Mouse (Mus musculus): Measurements from ENCODE around the gene Slc4a8. TPM values are rescaled to one million over a fixed set of nuclear protein-coding genes. Genes with fewer than 3 reads are reported as not detected.

Slc4a8 gene
- 38.7 TPM in 1 of 2 replicates, not detected in the other for polyA plus RNA-seq (2012; ENCODE audit: insufficient read depth, insufficient read length, low replicate concordance, missing spikeins)

DNA sequence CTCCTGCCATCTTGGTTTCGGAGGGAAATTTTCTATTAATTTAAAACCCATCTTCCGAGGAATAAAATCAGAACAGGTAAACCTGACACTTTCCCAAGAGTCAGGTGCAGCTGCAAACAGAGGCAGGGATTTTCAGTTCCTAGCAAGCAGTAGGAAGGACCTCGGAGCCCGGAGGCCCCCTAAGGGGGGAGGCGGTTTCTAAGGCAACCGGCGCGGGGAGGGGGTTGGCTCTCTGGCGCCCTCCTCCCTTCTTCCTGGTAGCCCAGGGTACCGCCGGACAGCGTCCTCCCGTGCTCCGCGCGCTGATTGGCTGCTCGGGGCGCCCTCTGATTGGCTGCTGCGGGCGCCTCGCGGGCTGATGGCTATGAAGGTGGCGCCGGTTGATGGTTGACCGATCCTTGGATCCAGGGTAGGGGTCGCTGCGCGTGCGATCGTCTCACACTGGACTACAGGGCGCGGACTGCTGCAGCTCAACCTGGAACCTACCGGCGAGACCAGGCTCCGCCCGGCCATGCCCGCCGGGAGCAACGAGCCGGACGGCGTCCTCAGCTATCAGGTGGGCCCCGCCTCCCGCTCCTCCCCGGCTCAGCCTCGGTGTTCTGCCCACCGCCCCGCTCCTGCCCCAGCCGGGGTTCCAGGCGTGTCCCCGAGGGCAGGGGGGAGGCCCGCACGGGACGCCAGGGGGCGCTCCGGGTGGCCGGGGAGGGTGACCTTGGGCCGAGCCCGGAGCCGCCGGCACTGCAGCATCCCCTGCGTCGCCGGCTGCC, at the start of gene Slc4a8:
Gene Slc4a8 (plus strand): TSS at position 329 of the 767 bp plus-strand sequence.
- TF ChIP-seq CTCF (IDR thresholded peaks at IDR 0.05; ENCODE audit: insufficient read depth, low read depth, low read length) (peak; percentile 62), POLR2A (IDR thresholded peaks at IDR 0.05; ENCODE audit: insufficient read depth, low read depth, low read length) (peak; percentile 63; the same call in 1 of the 2 replicates)
- peak within 1 kb of the TSS; percentile 76 for H3K4me3 ChIP-seq (ENCODE audit: insufficient read depth, low read depth, low read length)
- peak within 1 kb of the TSS; percentile 61 for H3K27ac ChIP-seq (ENCODE audit: insufficient read depth, low read depth, low read length)
- H3K4me1 ChIP-seq (ENCODE audit: control insufficient read depth, insufficient read depth, low read length) = peaks cover 20% of the 10 kb centered on the region
- under 1% methylated on average over 64 of the region's 64 CpGs for WGBS

- 89% methylated on average over 8 of the region's 8 CpGs for WGBS
- TF ChIP-seq CTCF (IDR thresholded peaks at IDR 0.05; ENCODE audit: insufficient read depth, low read depth, low read length) = no peak
- Histone ChIP-seq H3K27ac (ENCODE audit: insufficient read depth, low read depth, low read length) (no peak overlapping the region), H3K4me3 (ENCODE audit: insufficient read depth, low read depth, low read length) (no peak overlapping the region), H3K4me1 (ENCODE audit: control insufficient read depth, insufficient read depth, low read length) (no peaks in the 10 kb centered on the region)
Measured at GRCm38 (mm10) chr15:100714470-100714869, 47.1 kb upstream of the Slc4a8 start.

- no peaks in the 10 kb centered on the region for H3K4me1 ChIP-seq (ENCODE audit: control insufficient read depth, insufficient read depth, low read length)
- no peak overlapping the region for H3K4me3 ChIP-seq (ENCODE audit: insufficient read depth, low read depth, low read length)
- TF ChIP-seq CTCF (IDR thresholded peaks at IDR 0.05; ENCODE audit: insufficient read depth, low read depth, low read length) (no peak), POLR2A (IDR thresholded peaks at IDR 0.05; ENCODE audit: insufficient read depth, low read depth, low read length) (no peak)
- 63% methylated on average over 9 of the region's 9 CpGs for WGBS
- H3K27ac ChIP-seq (ENCODE audit: insufficient read depth, low read depth, low read length) = no peak overlapping the region
Measured at GRCm38 (mm10) chr15:100715399-100715993, 46.1 kb upstream of the Slc4a8 start.

GRCm38 (mm10) chr15:100717933-100718332, 43.6 kb upstream of the Slc4a8 start:
- TF ChIP-seq CTCF (IDR thresholded peaks at IDR 0.05; ENCODE audit: insufficient read depth, low read depth, low read length) (no peak), POLR2A (IDR thresholded peaks at IDR 0.05; ENCODE audit: insufficient read depth, low read depth, low read length) (no peak)
- H3K4me3 ChIP-seq (ENCODE audit: insufficient read depth, low read depth, low read length) = no peak overlapping the region
- no peak overlapping the region for H3K27ac ChIP-seq (ENCODE audit: insufficient read depth, low read depth, low read length)
- WGBS = 88% methylated on average over 6 of the region's 6 CpGs
- no peaks in the 10 kb centered on the region for H3K4me1 ChIP-seq (ENCODE audit: control insufficient read depth, insufficient read depth, low read length)

DNA sequence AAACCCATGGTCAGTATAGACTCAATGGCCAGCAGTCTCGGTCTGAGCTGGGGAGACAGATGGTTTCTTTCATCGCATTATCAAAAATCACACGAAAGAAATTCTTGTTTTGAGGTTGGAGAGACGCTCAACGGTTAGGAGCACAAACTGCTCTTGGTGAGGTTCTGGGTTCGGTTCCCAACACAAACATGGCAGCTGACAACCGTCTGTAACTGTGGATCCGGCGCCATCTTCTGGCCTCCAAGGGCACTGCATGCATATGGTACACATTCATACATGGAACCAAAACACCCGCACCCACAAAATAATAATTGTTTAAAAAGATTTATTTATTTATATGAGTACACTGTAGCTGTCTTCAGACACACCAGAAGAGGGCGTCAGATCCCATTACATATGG, 43.0 kb upstream of the Slc4a8 start:
- 86% methylated on average over 11 of the region's 11 CpGs for WGBS
- Histone ChIP-seq H3K4me1 (ENCODE audit: control insufficient read depth, insufficient read depth, low read length) (no peaks in the 10 kb centered on the region), H3K4me3 (ENCODE audit: insufficient read depth, low read depth, low read length) (no peak overlapping the region), H3K27ac (ENCODE audit: insufficient read depth, low read depth, low read length) (no peak overlapping the region)
- no peak for TF ChIP-seq CTCF (IDR thresholded peaks at IDR 0.05; ENCODE audit: insufficient read depth, low read depth, low read length)
- TF ChIP-seq POLR2A (IDR thresholded peaks at IDR 0.05; ENCODE audit: insufficient read depth, low read depth, low read length) = no peak

DNA sequence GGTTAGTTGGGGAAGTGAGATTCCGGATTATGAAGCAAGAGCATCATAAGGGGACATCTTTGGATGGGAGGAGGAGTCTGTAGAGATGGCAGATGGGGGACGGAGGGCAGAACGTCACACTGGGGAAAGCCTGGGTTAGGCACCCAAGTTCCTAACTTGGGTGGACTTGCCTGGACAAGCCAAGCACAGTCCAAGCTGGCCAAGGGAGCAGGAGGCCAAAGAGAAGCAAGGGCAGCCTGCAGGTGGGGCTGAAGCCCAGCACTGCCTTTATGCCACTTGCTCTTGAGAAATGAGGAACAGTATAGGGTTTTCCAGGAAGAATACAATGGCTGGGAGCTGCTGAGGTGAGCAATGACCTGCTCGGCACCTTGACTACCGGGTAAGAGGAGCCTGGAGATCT, 42.3 kb upstream of the Slc4a8 start:
- WGBS = 93% methylated on average over 5 of the region's 5 CpGs
- no peak overlapping the region for H3K4me3 ChIP-seq (ENCODE audit: insufficient read depth, low read depth, low read length)
- no peaks in the 10 kb centered on the region for H3K4me1 ChIP-seq (ENCODE audit: control insufficient read depth, insufficient read depth, low read length)
- no peak overlapping the region for H3K27ac ChIP-seq (ENCODE audit: insufficient read depth, low read depth, low read length)
- no peak for TF ChIP-seq POLR2A (IDR thresholded peaks at IDR 0.05; ENCODE audit: insufficient read depth, low read depth, low read length)
- no peak for TF ChIP-seq CTCF (IDR thresholded peaks at IDR 0.05; ENCODE audit: insufficient read depth, low read depth, low read length)

GRCm38 (mm10) chr15:100720066-100720465, 41.5 kb upstream of the Slc4a8 start:
- WGBS = 88% methylated on average over 10 of the region's 10 CpGs
- Histone ChIP-seq H3K27ac (ENCODE audit: insufficient read depth, low read depth, low read length) (no peak overlapping the region), H3K4me1 (ENCODE audit: control insufficient read depth, insufficient read depth, low read length) (no peaks in the 10 kb centered on the region), H3K4me3 (ENCODE audit: insufficient read depth, low read depth, low read length) (no peak overlapping the region)
- no peak for TF ChIP-seq CTCF (IDR thresholded peaks at IDR 0.05; ENCODE audit: insufficient read depth, low read depth, low read length)

DNA sequence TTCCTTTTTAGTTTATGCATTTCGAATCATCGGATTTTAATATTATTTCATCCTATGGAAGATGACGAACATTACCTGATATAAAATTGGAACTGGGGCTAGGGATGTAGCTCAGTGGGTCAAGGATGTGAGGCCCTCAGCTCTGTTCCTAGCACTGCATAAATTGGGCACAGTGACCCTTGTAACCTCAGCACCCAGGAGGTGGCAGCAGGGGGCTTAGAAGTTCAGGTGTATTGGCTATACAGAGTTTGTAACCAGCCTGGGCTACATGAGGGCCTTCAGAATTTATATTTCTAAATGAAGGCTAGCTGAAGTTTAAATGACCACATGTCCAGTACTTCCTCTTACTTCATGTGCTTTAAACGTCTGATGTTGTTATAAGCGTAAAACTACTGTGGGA, 40.1 kb upstream of the Slc4a8 start:
- H3K4me1 ChIP-seq (ENCODE audit: control insufficient read depth, insufficient read depth, low read length) = no peaks in the 10 kb centered on the region
- TF ChIP-seq CTCF (IDR thresholded peaks at IDR 0.05; ENCODE audit: insufficient read depth, low read depth, low read length) (no peak), POLR2A (IDR thresholded peaks at IDR 0.05; ENCODE audit: insufficient read depth, low read depth, low read length) (no peak)
- no peak overlapping the region for H3K27ac ChIP-seq (ENCODE audit: insufficient read depth, low read depth, low read length)
- 91% methylated on average over 5 of the region's 5 CpGs for WGBS
- no peak overlapping the region for H3K4me3 ChIP-seq (ENCODE audit: insufficient read depth, low read depth, low read length)

- TF ChIP-seq CTCF (IDR thresholded peaks at IDR 0.05; ENCODE audit: insufficient read depth, low read depth, low read length) (no peak), POLR2A (IDR thresholded peaks at IDR 0.05; ENCODE audit: insufficient read depth, low read depth, low read length) (no peak)
- WGBS = 75% methylated on average over 4 of the region's 4 CpGs
Measured at GRCm38 (mm10) chr15:100722026-100722425, 39.5 kb upstream of the Slc4a8 start.

More at GRCm38 (mm10) chr15:100722026-100722425, 39.5 kb upstream of the Slc4a8 start:
- no peaks in the 10 kb centered on the region for H3K4me1 ChIP-seq (ENCODE audit: control insufficient read depth, insufficient read depth, low read length)
- H3K4me3 ChIP-seq (ENCODE audit: insufficient read depth, low read depth, low read length) = no peak overlapping the region
- no peak overlapping the region for H3K27ac ChIP-seq (ENCODE audit: insufficient read depth, low read depth, low read length)
